ENCODE assay signal across 14 mouse cellular contexts in genomic region chr4:136820069-136820522, GRCm38 (mm10). TPM values are rescaled to one million over a fixed set of nuclear protein-coding genes. Genes with fewer than 3 reads are reported as not detected.
DNase-seq lines count a peak whose midpoint lies in the region; ATAC-seq lines count a peak whose summit lies in the region.
"Had no signal": no experiment of that assay in that cellular context is flagged by ENCODE, and none has a peak within 500 bp of the region (broad histone marks: within the 10 kb centered on the region; RNA-seq: fewer than 3 reads in every experiment).

No protein-coding gene starts in this region.

- H3K27ac ChIP-seq in forebrain, embryonic 14.5 days (ENCODE audit: low read depth, low read length): peak overlapping the region; percentile 83
- peak overlapping the region; percentile 71 for H3K27ac ChIP-seq in midbrain, embryonic 11.5 days (ENCODE audit: low read depth, low read length)
- H3K27ac ChIP-seq: limb, embryonic 13.5 days had no signal

- DNase-seq in ES-CJ7 (ENCODE audit: low read depth, low spot score) (peak; percentile 45), R1 (ENCODE audit: low read depth, low spot score) (peak; percentile 52)
- peak; percentile 76 for DNase-seq in forebrain, embryonic 14.5 days (ENCODE audit: low spot score)
- DNase-seq in midbrain, embryonic 11.5 days (ENCODE audit: low spot score, missing footprints): no peak
- DNase-seq in layer of hippocampus, postnatal 10 days (ENCODE audit: low spot score in 2 of 2): no peak
- DNase-seq in left cerebral cortex, adult 9 months (ENCODE audit: low spot score in 2 of 2): no peak
- DNase-seq in layer of hippocampus, postnatal 14 days (ENCODE audit: low spot score in 2 of 2): no peak
- DNase-seq: adrenal gland, adult 2 months; cerebellum, adult 2 months; kidney, adult 11 months; lung, postnatal 10 days had no signal

- WGBS in forebrain, embryonic 14.5 days: 6% methylated on average over 10 of the region's 10 CpGs
- WGBS in midbrain, embryonic 11.5 days: 17% methylated on average over 10 of the region's 10 CpGs

- H3K9ac ChIP-seq in forebrain, embryonic 14.5 days (ENCODE audit: low read length): peak overlapping the region; percentile 32; the same call in 1 of the 2 replicates
- peak overlapping the region; percentile 43; the same call in 1 of the 2 replicates for H3K9ac ChIP-seq in midbrain, embryonic 11.5 days (ENCODE audit: low read length)
- H3K9ac ChIP-seq: limb, embryonic 13.5 days had no signal

- H3K4me1 ChIP-seq in forebrain, embryonic 14.5 days (ENCODE audit: control insufficient read depth, insufficient read depth, low read length): peaks cover 57% of the 10 kb centered on the region
- peaks cover 47% of the 10 kb centered on the region for H3K4me1 ChIP-seq in midbrain, embryonic 11.5 days (ENCODE audit: control insufficient read depth, insufficient read depth, low read length)

- no peaks in the 10 kb centered on the region for H3K9me3 ChIP-seq in forebrain, embryonic 14.5 days (replicated peaks; ENCODE audit: control insufficient read depth, low read length)
- no peaks in the 10 kb centered on the region for H3K9me3 ChIP-seq in midbrain, embryonic 11.5 days (ENCODE audit: control insufficient read depth, low read length)
- H3K9me3 ChIP-seq: limb, embryonic 13.5 days had no signal

- H3K27me3 ChIP-seq in forebrain, embryonic 14.5 days (replicated peaks; ENCODE audit: control insufficient read depth, insufficient read depth, low read length): no peaks in the 10 kb centered on the region
- H3K27me3 ChIP-seq in midbrain, embryonic 11.5 days (ENCODE audit: control insufficient read depth, insufficient read depth, low read length): no peaks in the 10 kb centered on the region
- H3K27me3 ChIP-seq: limb, embryonic 13.5 days had no signal

- no peak overlapping the region for H3K4me3 ChIP-seq in forebrain, embryonic 14.5 days (ENCODE audit: low read depth, low read length)
- no peak overlapping the region for H3K4me3 ChIP-seq in midbrain, embryonic 11.5 days (ENCODE audit: low read depth, low read length)
- H3K4me3 ChIP-seq: limb, embryonic 13.5 days had no signal

- ATAC-seq in forebrain, embryonic 14.5 days: peak; percentile 37; the same call in 1 of the 2 replicates
- peak; percentile 49 for ATAC-seq in midbrain, embryonic 11.5 days (ENCODE audit: low FRiP score)
- no peak for ATAC-seq in cerebellum, adult (ENCODE audit: insufficient number of reproducible peaks, low FRiP score, low TSS enrichment)

- H3K36me3 ChIP-seq in forebrain, embryonic 14.5 days (ENCODE audit: control insufficient read depth, insufficient read depth, low read length): 0 out of 2 replicates have a peak, but pooled peaks cover 2% of the 10 kb centered on the region
- no peaks in the 10 kb centered on the region for H3K36me3 ChIP-seq in midbrain, embryonic 11.5 days (ENCODE audit: control insufficient read depth, insufficient read depth, low read length)

- H3K4me2 ChIP-seq in forebrain, embryonic 14.5 days (ENCODE audit: low read length): 0 out of 2 replicates have a peak overlapping the region, but pooled peaks have one; percentile 0
- H3K4me2 ChIP-seq in midbrain, embryonic 11.5 days: peak overlapping the region; percentile 14; the same call in 1 of the 2 replicates
- H3K4me2 ChIP-seq: limb, embryonic 13.5 days had no signal

RNA-seq across cellular contexts. Expression of gene Ephb2, which starts 15.7 kb away (rescaled TPM):
- polyA plus RNA-seq in forebrain, embryonic 14.5 days (2014; fragmentation: Nextera tagmentation; extraction: Ambion mirVana): 9.3 and 9.6 TPM in 2 replicates
- polyA plus RNA-seq in midbrain, embryonic 11.5 days (2014; fragmentation: Nextera tagmentation; extraction: Ambion mirVana): 28.8 and 33.7 TPM in 2 replicates
- total RNA-seq in layer of hippocampus, postnatal 10 days (2021): 10 to 100 TPM; 55.1 to 57.0 TPM
- total RNA-seq in layer of hippocampus, postnatal 14 days (2021): 10 to 100 TPM; 40.5 to 43.9 TPM
- total RNA-seq: neutrophil, adult 5-6 weeks had no signal

Comparison
In these comparisons a context has a peak if more than half of its experiments do, and no peak if none do; other contexts are left out.
1. DNase-seq: peak in ES-CJ7 (single experiment), R1 (single experiment) and forebrain, embryonic 14.5 days (single experiment); none in midbrain, embryonic 11.5 days (single experiment), layer of hippocampus, postnatal 10 days (0 of 2), left cerebral cortex, adult 9 months (0 of 2) and layer of hippocampus, postnatal 14 days (0 of 2).